Mouse (Mus musculus) testis, adult 2 months (tissue): ENCODE results near the gene Icam1. TPM values are rescaled to one million over a fixed set of nuclear protein-coding genes. Genes with fewer than 3 reads are reported as not detected.

ENCODE experiments used
- H3K27ac ChIP-seq: fragments of 200-500 bp; 2 replicates; pipeline ENCODE4 v1.5.1; 2012; ENCODE audit warnings: low read depth, low read length; ENCODE audit not compliant: control insufficient read depth, insufficient read depth
- H3K27me3 ChIP-seq: fragments of 200-500 bp; 2 replicates; pipeline ENCODE4 v1.6.1; 2012; ENCODE audit warnings: mild to moderate bottlenecking, low read length, moderate library complexity; ENCODE audit not compliant: control insufficient read depth, insufficient read depth
- H3K36me3 ChIP-seq: fragments of 200-500 bp; 2 replicates; pipeline ENCODE4 v1.6.1; 2012; ENCODE audit warnings: mild to moderate bottlenecking, low read length; ENCODE audit not compliant: control insufficient read depth, insufficient read depth
- H3K4me1 ChIP-seq: fragments of 200-500 bp; 2 replicates; pipeline ENCODE4 v1.6.1; 2012; ENCODE audit warnings: low read length; ENCODE audit not compliant: control insufficient read depth, insufficient read depth
- H3K4me3 ChIP-seq: fragments of 200-500 bp; 2 replicates; pipeline ENCODE4 v1.5.1; 2012; ENCODE audit warnings: low read depth, mild to moderate bottlenecking, low read length, moderate library complexity, mixed read lengths; ENCODE audit not compliant: control insufficient read depth
- CTCF ChIP-seq: fragments of 200-500 bp; IDR thresholded peaks from 2 replicates; pipeline ENCODE4 v1.5.1; 2012; ENCODE audit warnings: low read depth, mild to moderate bottlenecking, inconsistent platforms, low read length, moderate library complexity; ENCODE audit not compliant: control insufficient read depth, insufficient read depth, insufficient replicate concordance
- POLR2A ChIP-seq: fragments of 200-500 bp; IDR thresholded peaks from 2 replicates; pipeline ENCODE4 v1.6.1; 2012; ENCODE audit warnings: low read depth, mild to moderate bottlenecking, inconsistent platforms, low read length, moderate library complexity; ENCODE audit not compliant: control insufficient read depth
- polyA plus RNA-seq: library from polyadenylated mRNA; depleted of rRNA; stranded (reverse); fragments of >200 nt; gene quantifications from 2 replicates; pipeline ENCODE4 v1.2.3, GENCODE M21; 2012; rRNA removed

Icam1 gene
- polyA plus RNA-seq = 1.8 TPM in 2 replicates

GRCm38 (mm10) chr9:21015571-21016130 is at the start of gene Icam1:
Gene Icam1 (plus strand): TSS chr9:21015985.
- Histone ChIP-seq H3K4me3 (peak within 1 kb of the TSS; percentile 76), H3K27me3 (no peaks in the 10 kb centered on the region; the same call in 1 of the 2 replicates), H3K36me3 (no peaks in the 10 kb centered on the region), H3K4me1 (peaks cover 22% of the 10 kb centered on the region), H3K27ac (no peak within 1 kb of the TSS)
- TF ChIP-seq POLR2A (0 out of 2 replicates have a peak, but pooled peaks have one; percentile 20), CTCF (no peak)

DNA sequence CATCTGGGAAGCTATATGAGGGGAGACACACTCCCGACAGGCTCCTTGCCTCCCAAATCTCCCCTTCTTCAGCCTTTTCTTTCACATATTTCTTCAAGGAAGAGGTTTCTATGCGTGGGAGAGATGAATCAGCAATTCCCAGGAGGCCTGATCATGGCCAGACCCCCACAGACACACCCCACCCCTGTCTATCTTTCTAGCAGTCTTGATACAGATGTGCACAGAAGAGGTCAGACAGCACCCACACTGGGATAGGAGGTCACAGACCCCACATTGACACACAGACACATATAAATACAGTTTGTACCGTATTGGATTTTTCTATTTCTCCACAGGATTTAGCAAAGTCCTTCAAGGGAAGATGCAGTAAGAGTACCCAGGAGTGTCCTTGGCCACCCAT is 49.8 kb upstream of the Icam1 start:
- H3K27me3 ChIP-seq = no peaks in the 10 kb centered on the region
- no peak overlapping the region for H3K27ac ChIP-seq
- H3K4me3 ChIP-seq = no peak overlapping the region
- no peak for TF ChIP-seq POLR2A
- TF ChIP-seq CTCF = no peak
- no peaks in the 10 kb centered on the region for H3K36me3 ChIP-seq
- no peaks in the 10 kb centered on the region; the same call in 1 of the 2 replicates for H3K4me1 ChIP-seq

GRCm38 (mm10) chr9:20966747-20967146 is 49.0 kb upstream of the Icam1 start:
- TF ChIP-seq POLR2A (no peak), CTCF (no peak)
- H3K36me3 ChIP-seq = no peaks in the 10 kb centered on the region
- H3K27ac ChIP-seq = no peak overlapping the region
- H3K4me3 ChIP-seq = no peak overlapping the region
- H3K4me1 ChIP-seq = no peaks in the 10 kb centered on the region; the same call in 1 of the 2 replicates
- H3K27me3 ChIP-seq = no peaks in the 10 kb centered on the region

GRCm38 (mm10) chr9:20971751-20972140 is 44.0 kb upstream of the Icam1 start:
- Histone ChIP-seq H3K4me3 (no peak overlapping the region), H3K4me1 (peaks cover 11% of the 10 kb centered on the region), H3K27me3 (no peaks in the 10 kb centered on the region), H3K36me3 (no peaks in the 10 kb centered on the region), H3K27ac (no peak overlapping the region)
- TF ChIP-seq CTCF (no peak), POLR2A (no peak)

GRCm38 (mm10) chr9:20972141-20972992 is 43.4 kb upstream of the Icam1 start:
- no peak overlapping the region for H3K27ac ChIP-seq

GRCm38 (mm10) chr9:20973001-20973681 is 42.6 kb upstream of the Icam1 start:
- Histone ChIP-seq H3K4me1 (peaks cover 12% of the 10 kb centered on the region), H3K27me3 (no peaks in the 10 kb centered on the region), H3K4me3 (no peak overlapping the region), H3K36me3 (no peaks in the 10 kb centered on the region), H3K27ac (no peak overlapping the region)
- TF ChIP-seq CTCF (no peak), POLR2A (no peak)

More at GRCm38 (mm10) chr9:20972141-20972992, 43.4 kb upstream of the Icam1 start:
- H3K36me3 ChIP-seq = no peaks in the 10 kb centered on the region
- TF ChIP-seq CTCF = no peak
- no peak for TF ChIP-seq POLR2A
- peaks cover 12% of the 10 kb centered on the region for H3K4me1 ChIP-seq
- no peaks in the 10 kb centered on the region for H3K27me3 ChIP-seq
- H3K4me3 ChIP-seq = no peak overlapping the region

- Histone ChIP-seq H3K4me1 (peaks cover 12% of the 10 kb centered on the region), H3K27ac (no peak overlapping the region), H3K4me3 (no peak overlapping the region)
These were observed 42.1 kb upstream of the Icam1 start for GRCm38 (mm10) chr9:20973682-20974075.

More at GRCm38 (mm10) chr9:20973682-20974075, 42.1 kb upstream of the Icam1 start:
- H3K27me3 ChIP-seq = no peaks in the 10 kb centered on the region
- H3K36me3 ChIP-seq = no peaks in the 10 kb centered on the region
- TF ChIP-seq CTCF = no peak
- no peak for TF ChIP-seq POLR2A
